Mouse (Mus musculus): ENCODE data around the gene Yaf2. TPM values are rescaled to one million over a fixed set of nuclear protein-coding genes. Genes with fewer than 3 reads are reported as not detected.

Gene Yaf2
- polyA plus RNA-seq, 2 experiments, result 14.3 to 23.1 TPM

GRCm38 (mm10) chr15:93288321-93288720 is 48.4 kb downstream of the Yaf2 start:
- H3K9me3 ChIP-seq (ENCODE audit: control insufficient read depth, low read length), result no peaks in the 10 kb centered on the region
- ATAC-seq (ENCODE audit: insufficient read depth), result no peak
- H3K4me3 ChIP-seq (ENCODE audit: insufficient read depth in 1 of 2, low read depth in 2 of 2, low read length in 2 of 2), result no peak overlapping the region
- H3K4me2 ChIP-seq (ENCODE audit: low read depth), result no peak overlapping the region
- TF ChIP-seq EP300 (IDR thresholded peaks at IDR 0.05; ENCODE audit: low read depth) (no peak), CTCF (IDR thresholded peaks at IDR 0.05; ENCODE audit: low read depth) (no peak)
- no peak overlapping the region for H3K9ac ChIP-seq (replicated peaks)
- H3K36me3 ChIP-seq (replicated peaks; ENCODE audit: control insufficient read depth, insufficient read depth, low read depth), result peaks cover 2% of the 10 kb centered on the region
- no peak for DNase-seq (ENCODE audit: low read depth in 3 of 3, low spot score in 3 of 3)
- no peak overlapping the region for H3K27ac ChIP-seq
- no peaks in the 10 kb centered on the region for H3K27me3 ChIP-seq (ENCODE audit: control insufficient read depth, insufficient read depth, low read length)
- H3K4me1 ChIP-seq (replicated peaks; ENCODE audit: control insufficient read depth in 2 of 2, insufficient read depth in 2 of 2, low read length in 1 of 2), result peaks cover 8 to 31% of the 10 kb centered on the region in 2 experiments
- WGBS (ENCODE audit: insufficient replicate concordance), result 83% methylated on average over 4 of the region's 4 CpGs

DNA sequence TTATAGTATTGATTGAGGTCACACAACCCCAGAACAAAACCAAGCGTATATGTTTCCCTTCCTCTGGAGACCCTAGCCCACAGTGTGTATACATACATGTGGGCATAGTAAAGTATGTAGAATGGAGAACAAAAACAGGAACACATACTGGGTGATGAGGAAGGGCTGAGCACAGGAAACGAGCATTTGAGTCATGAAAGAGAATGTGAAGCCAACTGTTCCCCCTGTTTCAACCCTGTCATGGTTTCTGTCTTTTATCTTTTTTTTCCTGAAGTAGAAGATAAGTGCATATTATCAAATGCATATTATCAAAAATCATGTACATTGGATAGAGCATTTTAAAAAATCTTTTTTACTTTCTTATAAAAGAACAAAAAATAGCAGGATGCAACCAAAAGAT is 49.1 kb downstream of the Yaf2 start:
- Histone ChIP-seq H3K9me3 (ENCODE audit: control insufficient read depth, low read length) (no peaks in the 10 kb centered on the region), H3K27ac (no peak overlapping the region), H3K4me1 (replicated peaks; ENCODE audit: control insufficient read depth in 2 of 2, insufficient read depth in 2 of 2, low read length in 1 of 2) (peaks cover 8 to 30% of the 10 kb centered on the region in 2 experiments), H3K36me3 (replicated peaks; ENCODE audit: control insufficient read depth, insufficient read depth, low read depth) (peaks cover 2% of the 10 kb centered on the region), H3K4me3 (ENCODE audit: insufficient read depth in 1 of 2, low read depth in 2 of 2, low read length in 2 of 2) (no peak overlapping the region), H3K4me2 (ENCODE audit: low read depth) (no peak overlapping the region), H3K27me3 (ENCODE audit: control insufficient read depth, insufficient read depth, low read length) (no peaks in the 10 kb centered on the region), H3K9ac (replicated peaks) (no peak overlapping the region)
- no peak for DNase-seq (ENCODE audit: low read depth in 3 of 3, low spot score in 3 of 3)
- WGBS (ENCODE audit: insufficient replicate concordance), result 51% methylated on average over 2 of the region's 2 CpGs
- TF ChIP-seq CTCF (IDR thresholded peaks at IDR 0.05; ENCODE audit: low read depth) (no peak), EP300 (IDR thresholded peaks at IDR 0.05; ENCODE audit: low read depth) (no peak)
- no peak for ATAC-seq (ENCODE audit: insufficient read depth)

- WGBS (ENCODE audit: insufficient replicate concordance), result 65% methylated on average over 15 of the region's 15 CpGs
- peak; percentile 64 for ATAC-seq (ENCODE audit: insufficient read depth)
These were observed 51.5 kb downstream of the Yaf2 start for GRCm38 (mm10) chr15:93285244-93285643.

GRCm38 (mm10) chr15:93284326-93284725 is 52.4 kb downstream of the Yaf2 start:
- ATAC-seq (ENCODE audit: insufficient read depth), result peak; percentile 87
- Histone ChIP-seq H3K36me3 (replicated peaks; ENCODE audit: control insufficient read depth, insufficient read depth, low read depth) (peaks cover 2% of the 10 kb centered on the region), H3K4me1 (replicated peaks; ENCODE audit: control insufficient read depth in 2 of 2, insufficient read depth in 2 of 2, low read length in 1 of 2) (peaks cover 8 to 30% of the 10 kb centered on the region in 2 experiments), H3K27ac (peak overlapping the region; percentile 60), H3K4me3 (ENCODE audit: insufficient read depth in 1 of 2, low read depth in 2 of 2, low read length in 2 of 2) (no peak overlapping the region), H3K9ac (replicated peaks) (no peak overlapping the region; the same call in 1 of the 2 replicates), H3K27me3 (ENCODE audit: control insufficient read depth, insufficient read depth, low read length) (no peaks in the 10 kb centered on the region), H3K9me3 (ENCODE audit: control insufficient read depth, low read length) (no peaks in the 10 kb centered on the region), H3K4me2 (ENCODE audit: low read depth) (peak overlapping the region; percentile 51)
- peak; percentile 37 to 50 (median 45) for DNase-seq (ENCODE audit: low read depth in 3 of 3, low spot score in 3 of 3)
- WGBS (ENCODE audit: insufficient replicate concordance), result 41% methylated on average over 6 of the region's 6 CpGs
- peak; percentile 67 for TF ChIP-seq EP300 (IDR thresholded peaks at IDR 0.05; ENCODE audit: low read depth)
- no peak for TF ChIP-seq CTCF (IDR thresholded peaks at IDR 0.05; ENCODE audit: low read depth)

More at GRCm38 (mm10) chr15:93285244-93285643, 51.5 kb downstream of the Yaf2 start:
- Histone ChIP-seq H3K9me3 (ENCODE audit: control insufficient read depth, low read length) (no peaks in the 10 kb centered on the region), H3K9ac (replicated peaks) (no peak overlapping the region; the same call in 1 of the 2 replicates), H3K27me3 (ENCODE audit: control insufficient read depth, insufficient read depth, low read length) (no peaks in the 10 kb centered on the region), H3K36me3 (replicated peaks; ENCODE audit: control insufficient read depth, insufficient read depth, low read depth) (peaks cover 2% of the 10 kb centered on the region), H3K4me3 (ENCODE audit: insufficient read depth in 1 of 2, low read depth in 2 of 2, low read length in 2 of 2) (no peak overlapping the region), H3K4me2 (ENCODE audit: low read depth) (peak overlapping the region; percentile 31), H3K27ac (no peak overlapping the region), H3K4me1 (replicated peaks; ENCODE audit: control insufficient read depth in 2 of 2, insufficient read depth in 2 of 2, low read length in 1 of 2) (peaks cover 8 to 30% of the 10 kb centered on the region in 2 experiments)
- DNase-seq (ENCODE audit: low read depth in 3 of 3, low spot score in 3 of 3), result no peak
- TF ChIP-seq CTCF (IDR thresholded peaks at IDR 0.05; ENCODE audit: low read depth), result no peak
- TF ChIP-seq EP300 (IDR thresholded peaks at IDR 0.05; ENCODE audit: low read depth), result no peak

GRCm38 (mm10) chr15:93283349-93283748 is 53.4 kb downstream of the Yaf2 start:
- peaks cover 8 to 29% of the 10 kb centered on the region in 2 experiments for H3K4me1 ChIP-seq (replicated peaks; ENCODE audit: control insufficient read depth in 2 of 2, insufficient read depth in 2 of 2, low read length in 1 of 2)
- 66% methylated on average over 11 of the region's 11 CpGs for WGBS (ENCODE audit: insufficient replicate concordance)
- ATAC-seq (ENCODE audit: insufficient read depth), result peak; percentile 43; the same call in 1 of the 2 replicates
- H3K9ac ChIP-seq (replicated peaks), result no peak overlapping the region
- H3K36me3 ChIP-seq (replicated peaks; ENCODE audit: control insufficient read depth, insufficient read depth, low read depth), result peaks cover 2% of the 10 kb centered on the region
- no peak overlapping the region for H3K4me3 ChIP-seq (ENCODE audit: insufficient read depth in 1 of 2, low read depth in 2 of 2, low read length in 2 of 2)
- no peak overlapping the region for H3K4me2 ChIP-seq (ENCODE audit: low read depth)
- H3K9me3 ChIP-seq (ENCODE audit: control insufficient read depth, low read length), result no peaks in the 10 kb centered on the region
- DNase-seq (ENCODE audit: low read depth in 3 of 3, low spot score in 3 of 3), result no peak
- no peak overlapping the region for H3K27ac ChIP-seq
- peak; percentile 75 for TF ChIP-seq CTCF (IDR thresholded peaks at IDR 0.05; ENCODE audit: low read depth)
- TF ChIP-seq EP300 (IDR thresholded peaks at IDR 0.05; ENCODE audit: low read depth), result no peak
- no peaks in the 10 kb centered on the region for H3K27me3 ChIP-seq (ENCODE audit: control insufficient read depth, insufficient read depth, low read length)

All from liver, embryonic 14.5 days (tissue).